Mouse (Mus musculus) MEL (cell line): ENCODE data around the gene Nsmf.

Experiments used
- CHD1 ChIP-seq: IDR thresholded peaks from 2 replicates; pipeline ENCODE4 v1.6.1; 2012; ENCODE audit warnings: low read depth, mild to moderate bottlenecking, inconsistent platforms, low read length, improper control_type of control experiment
- CHD2 ChIP-seq: IDR thresholded peaks from 2 replicates; pipeline ENCODE4 v1.6.1; 2011; ENCODE audit warnings: low read length, improper control_type of control experiment
- CTCF ChIP-seq, 3 experiments: IDR thresholded peaks in 2 of 3; conservative IDR thresholded peaks in 1 of 3; 2 replicates each; pipeline ENCODE4 v1.5.1; 2011 to 2012; ENCODE audit warnings: low read length in 3 of 3, low read depth in 2 of 3, mild to moderate bottlenecking in 2 of 3, improper control_type of control experiment in 1 of 3, inconsistent platforms in 1 of 3, mixed read lengths in 1 of 3, moderate library complexity in 1 of 3; ENCODE audit not compliant: control insufficient read depth in 1 of 3, insufficient read depth in 1 of 3, poor library complexity in 1 of 3, severe bottlenecking in 1 of 3
- ELF1 ChIP-seq: IDR thresholded peaks from 2 replicates; pipeline ENCODE4 v1.6.1; 2014; ENCODE audit warnings: low read depth, mild to moderate bottlenecking, inconsistent platforms, low read length, improper control_type of control experiment, moderate library complexity
- EP300 ChIP-seq, 2 experiments: IDR thresholded peaks; 2 replicates each; pipeline ENCODE4 v1.6.1; 2011; ENCODE audit warnings: improper control_type of control experiment in 2 of 2, low read length in 2 of 2, low read depth in 1 of 2, mild to moderate bottlenecking in 1 of 2
- NRF1 ChIP-seq: IDR thresholded peaks from 2 replicates; pipeline ENCODE4 v1.6.1; 2014; ENCODE audit warnings: low read depth, mild to moderate bottlenecking, inconsistent platforms, low read length, improper control_type of control experiment, moderate library complexity; ENCODE audit not compliant: poor library complexity, insufficient read depth, severe bottlenecking
- POLR2A ChIP-seq, 2 experiments: IDR thresholded peaks; 2 replicates each; pipeline ENCODE4 v1.6.1; 2011 to 2012; ENCODE audit warnings: low read length in 2 of 2, mild to moderate bottlenecking in 2 of 2, control low read depth in 1 of 2, improper control_type of control experiment in 1 of 2, low read depth in 1 of 2, moderate library complexity in 1 of 2; ENCODE audit not compliant: control insufficient read depth in 1 of 2, insufficient read depth in 1 of 2, poor library complexity in 1 of 2
- RAD21 ChIP-seq: IDR thresholded peaks from 2 replicates; pipeline ENCODE4 v1.6.1; 2011; ENCODE audit warnings: mild to moderate bottlenecking, low read depth, low read length, improper control_type of control experiment
- TCF12 ChIP-seq: IDR thresholded peaks from 2 replicates; pipeline ENCODE4 v1.6.1; 2014; ENCODE audit warnings: low read depth, mild to moderate bottlenecking, inconsistent platforms, low read length, improper control_type of control experiment, moderate library complexity

DNA sequence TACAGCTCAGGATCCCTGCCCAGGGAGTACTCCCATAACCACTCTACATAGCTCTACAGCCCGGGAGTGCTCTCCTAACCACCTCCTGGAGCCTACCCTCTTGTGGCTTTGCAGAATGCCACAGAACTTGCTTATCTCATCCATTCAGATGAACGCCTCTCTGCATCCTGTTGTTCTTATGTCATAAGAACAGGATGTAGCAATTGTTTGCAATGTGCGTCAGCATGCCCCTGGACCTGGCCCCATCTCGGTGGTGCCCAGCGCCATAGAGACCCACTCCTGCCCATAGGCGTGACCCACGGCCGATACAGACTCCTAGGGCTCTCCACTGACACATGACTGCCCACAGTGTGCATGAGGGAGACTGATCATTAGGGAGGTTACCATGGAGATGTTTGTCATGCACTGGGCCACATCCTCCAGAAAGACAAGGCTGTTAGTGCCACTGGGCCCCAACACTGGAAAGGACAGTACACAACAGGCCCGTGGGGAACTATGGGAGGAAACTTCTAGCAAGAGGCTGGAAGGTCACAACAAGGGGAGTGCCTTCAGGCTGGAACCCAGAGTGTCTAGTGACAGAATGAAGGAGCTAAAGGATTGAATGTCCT lies 57.1 kb downstream of the Nsmf start:
- TF ChIP-seq TCF12 (peak; percentile 95), POLR2A (IDR thresholded peaks at IDR 0.05; ENCODE audit: control insufficient read depth in 1 of 2, insufficient read depth in 1 of 2, low read depth in 1 of 2, low read length in 2 of 2, poor library complexity in 1 of 2) (peak in 1 of 2 experiments; percentile 59; a peak in 2 of 4 replicates), EP300 (IDR thresholded peaks at IDR 0.05; ENCODE audit: low read depth in 1 of 2, low read length in 2 of 2) (peak; percentile 94 to 96), CTCF (IDR thresholded peaks at IDR 0.05 in 2 of 3, conservative IDR thresholded peaks at IDR 0.05 in 1 of 3; ENCODE audit: control insufficient read depth in 1 of 3, insufficient read depth in 1 of 3, low read depth in 2 of 3, low read length in 3 of 3, poor library complexity in 1 of 3, severe bottlenecking in 1 of 3) (no peak), RAD21 (no peak), CHD1 (no peak), NRF1 (no peak), CHD2 (no peak), ELF1 (no peak)
